Comparison of ENCODE assay signal across 8 mouse cellular contexts in genomic region chr12:113858893-113859292, GRCm38 (mm10).
DNase-seq lines count a peak whose midpoint lies in the region; ATAC-seq and TF ChIP-seq lines count a peak whose summit lies in the region.

No protein-coding gene starts in this region.

- TF ChIP-seq CTCF in thymus, adult 2 months (IDR thresholded peaks at IDR 0.05; ENCODE audit: borderline replicate concordance, control insufficient read depth, extremely low read depth, insufficient read depth, low read length, poor library complexity): peak; percentile 51; the same call in 1 of the 2 replicates

- no peak for ATAC-seq in intestine, embryonic 14.5 days (replicated peaks; ENCODE audit: low FRiP score, low TSS enrichment, low read depth)
- no peak for ATAC-seq in intestine, embryonic 15.5 days
- no peak for ATAC-seq in erythroblast, adult 5-6 weeks (replicated peaks; ENCODE audit: low FRiP score, poor library complexity, severe bottlenecking)
- ATAC-seq in hindbrain, embryonic 12.5 days (ENCODE audit: low FRiP score): no peak

- no peaks in the 10 kb centered on the region for H3K4me1 ChIP-seq in intestine, embryonic 14.5 days (replicated peaks; ENCODE audit: control insufficient read depth, insufficient read depth, low read length)
- H3K4me1 ChIP-seq in intestine, embryonic 15.5 days (replicated peaks): no peaks in the 10 kb centered on the region
- no peaks in the 10 kb centered on the region for H3K4me1 ChIP-seq in thymus, adult 2 months (replicated peaks; ENCODE audit: control insufficient read depth, insufficient read depth, low read length)
- H3K4me1 ChIP-seq in limb, embryonic 10.5 days: no peaks in the 10 kb centered on the region
- H3K4me1 ChIP-seq in hindbrain, embryonic 12.5 days: no peaks in the 10 kb centered on the region

- H3K27me3 ChIP-seq in intestine, embryonic 14.5 days (replicated peaks; ENCODE audit: control insufficient read depth, insufficient read depth, low read length): no peaks in the 10 kb centered on the region
- H3K27me3 ChIP-seq in intestine, embryonic 15.5 days (replicated peaks): no peaks in the 10 kb centered on the region
- H3K27me3 ChIP-seq in thymus, adult 2 months (ENCODE audit: control insufficient read depth, insufficient read depth, low read length): no peaks in the 10 kb centered on the region
- no peaks in the 10 kb centered on the region for H3K27me3 ChIP-seq in limb, embryonic 10.5 days (ENCODE audit: low read depth, poor library complexity, severe bottlenecking)
- no peaks in the 10 kb centered on the region for H3K27me3 ChIP-seq in hindbrain, embryonic 12.5 days

- H3K9me3 ChIP-seq in intestine, embryonic 14.5 days (ENCODE audit: control insufficient read depth, low read length): no peaks in the 10 kb centered on the region
- no peaks in the 10 kb centered on the region for H3K9me3 ChIP-seq in intestine, embryonic 15.5 days
- H3K9me3 ChIP-seq in limb, embryonic 10.5 days (replicated peaks): no peaks in the 10 kb centered on the region
- H3K9me3 ChIP-seq in hindbrain, embryonic 12.5 days (replicated peaks): peaks cover 26% of the 10 kb centered on the region; the same call in 1 of the 2 replicates

- H3K4me2 ChIP-seq in intestine, embryonic 14.5 days (ENCODE audit: low read length): no peak overlapping the region
- no peak overlapping the region for H3K4me2 ChIP-seq in intestine, embryonic 15.5 days (replicated peaks)
- H3K4me2 ChIP-seq in hindbrain, embryonic 12.5 days (replicated peaks): no peak overlapping the region

- peak; percentile 52 for DNase-seq in intestine, embryonic 14.5 days (ENCODE audit: low spot score)
- peak; percentile 47 for DNase-seq in thymus, adult 2 months
- no peak for DNase-seq in thymus, adult 18-20 months
- peak; percentile 10 for DNase-seq in c-Kit-positive CD71-negative TER-119-negative erythroid progenitor cells, embryonic 14.5 days (ENCODE audit: low read depth)
- DNase-seq in limb, embryonic 10.5 days (ENCODE audit: low spot score): peak; percentile 36

- H3K27ac ChIP-seq in intestine, embryonic 14.5 days (ENCODE audit: low read depth): no peak overlapping the region
- no peak overlapping the region for H3K27ac ChIP-seq in intestine, embryonic 15.5 days
- H3K27ac ChIP-seq in thymus, adult 2 months (ENCODE audit: control insufficient read depth, insufficient read depth, low read length): no peak overlapping the region
- no peak overlapping the region for H3K27ac ChIP-seq in limb, embryonic 10.5 days
- H3K27ac ChIP-seq in hindbrain, embryonic 12.5 days: no peak overlapping the region

- H3K36me3 ChIP-seq in intestine, embryonic 14.5 days (ENCODE audit: control insufficient read depth, insufficient read depth, low read length): no peaks in the 10 kb centered on the region
- H3K36me3 ChIP-seq in intestine, embryonic 15.5 days: no peaks in the 10 kb centered on the region
- H3K36me3 ChIP-seq in thymus, adult 2 months (ENCODE audit: control insufficient read depth, insufficient read depth, low read length): no peaks in the 10 kb centered on the region
- no peaks in the 10 kb centered on the region for H3K36me3 ChIP-seq in limb, embryonic 10.5 days
- no peaks in the 10 kb centered on the region for H3K36me3 ChIP-seq in hindbrain, embryonic 12.5 days

- H3K4me3 ChIP-seq in intestine, embryonic 14.5 days (ENCODE audit: low read depth, low read length): no peak overlapping the region
- no peak overlapping the region for H3K4me3 ChIP-seq in intestine, embryonic 15.5 days (replicated peaks)
- H3K4me3 ChIP-seq in thymus, adult 2 months (ENCODE audit: control insufficient read depth, insufficient read depth, low read length): no peak overlapping the region
- no peak overlapping the region for H3K4me3 ChIP-seq in limb, embryonic 10.5 days
- no peak overlapping the region for H3K4me3 ChIP-seq in hindbrain, embryonic 12.5 days

- no peak for TF ChIP-seq POLR2A in thymus, adult 2 months (IDR thresholded peaks at IDR 0.05; ENCODE audit: control insufficient read depth, extremely low read depth, insufficient read depth, low read length, poor library complexity)

- no peak overlapping the region for H3K9ac ChIP-seq in intestine, embryonic 14.5 days (ENCODE audit: low read length)
- no peak overlapping the region for H3K9ac ChIP-seq in intestine, embryonic 15.5 days
- H3K9ac ChIP-seq in hindbrain, embryonic 12.5 days: no peak overlapping the region

- 45% methylated on average over 4 of the region's 4 CpGs for WGBS in intestine, embryonic 14.5 days
- 56% methylated on average over 4 of the region's 4 CpGs for WGBS in intestine, embryonic 15.5 days
- 47% methylated on average over 4 of the region's 4 CpGs for WGBS in thymus, adult 2 months
- 47% methylated on average over 4 of the region's 4 CpGs for WGBS in limb, embryonic 10.5 days
- 45% methylated on average over 4 of the region's 4 CpGs for WGBS in hindbrain, embryonic 12.5 days

Comparison
In these comparisons a context has a peak if more than half of its experiments do, and no peak if none do; other contexts are left out.
1. DNase-seq: peak in intestine, embryonic 14.5 days (single experiment), thymus, adult 2 months (single experiment), c-Kit-positive CD71-negative TER-119-negative erythroid progenitor cells, embryonic 14.5 days (single experiment) and limb, embryonic 10.5 days (single experiment); none in thymus, adult 18-20 months (0 of 2).